ENCODE assay signal across 11 mouse cellular contexts in the genomic region with DNA sequence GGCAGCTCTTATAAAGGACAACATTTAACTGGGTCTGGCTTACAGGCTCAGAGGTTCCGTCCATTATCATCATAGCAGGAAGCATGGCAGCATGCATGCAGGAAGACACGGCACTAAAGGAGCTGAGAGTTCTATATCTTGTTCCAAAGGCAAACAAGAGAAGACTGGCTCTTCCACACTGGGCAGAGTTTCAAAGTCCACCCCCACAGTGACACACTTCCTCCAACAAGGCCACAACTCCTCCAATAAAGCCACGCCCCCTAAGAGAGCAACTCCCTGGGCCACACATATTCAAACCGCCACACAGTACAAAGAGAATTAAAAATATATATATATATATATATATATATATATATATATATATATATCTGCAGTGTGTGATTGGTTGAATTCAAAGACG.
DNase-seq lines count a peak whose midpoint lies in the region; ATAC-seq and TF ChIP-seq lines count a peak whose summit lies in the region.
"Had no signal": no experiment of that assay in that cellular context is flagged by ENCODE, and none has a peak within 500 bp of the region (broad histone marks: within the 10 kb centered on the region; RNA-seq: fewer than 3 reads in every experiment).

No protein-coding gene starts in this region.

- no peak for TF ChIP-seq CTCF in heart, postnatal 0 days (IDR thresholded peaks at IDR 0.05; ENCODE audit: low read depth)

- 76% methylated on average over 5 of the region's 5 CpGs for WGBS in heart, postnatal 0 days
- WGBS in lung, embryonic 16.5 days: 68% methylated on average over 5 of the region's 5 CpGs
- WGBS in forebrain, embryonic 10.5 days: 91% methylated on average over 5 of the region's 5 CpGs

- DNase-seq in urinary bladder, postnatal 14 days (ENCODE audit: low spot score): peak; percentile 43
- DNase-seq in urinary bladder, postnatal 36 days (ENCODE audit: low spot score in 2 of 2): no peak
- no peak for DNase-seq in heart, postnatal 0 days (ENCODE audit: low spot score)
- no peak for DNase-seq in natural killer cell, adult 2 months (ENCODE audit: low spot score in 2 of 2)
- no peak for DNase-seq in forebrain, embryonic 10.5 days (ENCODE audit: extremely low spot score, low spot score)
- DNase-seq in left cerebral cortex, adult 8-10 months (ENCODE audit: low spot score in 2 of 2): no peak
- DNase-seq: cerebellum, adult 9-10 months had no signal

- H3K27ac ChIP-seq in heart, postnatal 0 days (ENCODE audit: low read depth): 0 out of 2 replicates have a peak overlapping the region, but pooled peaks have one; percentile 25
- no peak overlapping the region for H3K27ac ChIP-seq in lung, embryonic 16.5 days (ENCODE audit: low read length)
- H3K27ac ChIP-seq in forebrain, embryonic 10.5 days: no peak overlapping the region
- H3K27ac ChIP-seq: embryonic facial prominence, embryonic 15.5 days; midbrain, embryonic 12.5 days had no signal

- no peaks in the 10 kb centered on the region for H3K36me3 ChIP-seq in heart, postnatal 0 days (replicated peaks; ENCODE audit: control insufficient read depth, insufficient read depth, low read length)
- H3K36me3 ChIP-seq in lung, embryonic 16.5 days (ENCODE audit: control insufficient read depth, insufficient read depth, low read length): no peaks in the 10 kb centered on the region
- H3K36me3 ChIP-seq in forebrain, embryonic 10.5 days (replicated peaks): peaks cover 6% of the 10 kb centered on the region
- H3K36me3 ChIP-seq: embryonic facial prominence, embryonic 15.5 days; G1E; midbrain, embryonic 12.5 days had no signal

- no peaks in the 10 kb centered on the region for H3K9me3 ChIP-seq in heart, postnatal 0 days (replicated peaks; ENCODE audit: control insufficient read depth, low read length)
- no peaks in the 10 kb centered on the region for H3K9me3 ChIP-seq in lung, embryonic 16.5 days (ENCODE audit: control insufficient read depth, low read length)
- peaks cover 8% of the 10 kb centered on the region; the same call in 1 of the 2 replicates for H3K9me3 ChIP-seq in forebrain, embryonic 10.5 days
- H3K9me3 ChIP-seq: embryonic facial prominence, embryonic 15.5 days; G1E; midbrain, embryonic 12.5 days had no signal

- no peak overlapping the region for H3K4me3 ChIP-seq in heart, postnatal 0 days (ENCODE audit: low read depth, low read length)
- no peak overlapping the region for H3K4me3 ChIP-seq in lung, embryonic 16.5 days (ENCODE audit: low read length)
- H3K4me3 ChIP-seq in forebrain, embryonic 10.5 days: no peak overlapping the region
- H3K4me3 ChIP-seq: embryonic facial prominence, embryonic 15.5 days; midbrain, embryonic 12.5 days had no signal

- H3K4me1 ChIP-seq in heart, postnatal 0 days (ENCODE audit: control insufficient read depth, insufficient read depth): 0 out of 2 replicates have a peak, but pooled peaks cover 6% of the 10 kb centered on the region
- peaks cover 7% of the 10 kb centered on the region; the same call in 1 of the 2 replicates for H3K4me1 ChIP-seq in lung, embryonic 16.5 days (replicated peaks; ENCODE audit: control insufficient read depth, insufficient read depth, low read length)
- H3K4me1 ChIP-seq in forebrain, embryonic 10.5 days: peaks cover 40% of the 10 kb centered on the region

- H3K9ac ChIP-seq in heart, postnatal 0 days (replicated peaks; ENCODE audit: low read depth, low read length): no peak overlapping the region
- no peak overlapping the region for H3K9ac ChIP-seq in lung, embryonic 16.5 days (ENCODE audit: low read length)
- H3K9ac ChIP-seq: embryonic facial prominence, embryonic 15.5 days; midbrain, embryonic 12.5 days had no signal

- no peak overlapping the region for H3K4me2 ChIP-seq in heart, postnatal 0 days (ENCODE audit: low read depth, low read length)
- no peak overlapping the region for H3K4me2 ChIP-seq in lung, embryonic 16.5 days (ENCODE audit: low read depth, low read length)
- H3K4me2 ChIP-seq: embryonic facial prominence, embryonic 15.5 days; midbrain, embryonic 12.5 days had no signal

- TF ChIP-seq EP300 in heart, postnatal 0 days (IDR thresholded peaks at IDR 0.05; ENCODE audit: low read depth): no peak

- ATAC-seq in heart, postnatal 0 days (ENCODE audit: insufficient read depth, low read depth): 0 out of 2 replicates have a peak, but pooled peaks have one; percentile 27
- 0 out of 2 replicates have a peak, but pooled peaks have one; percentile 13 for ATAC-seq in lung, embryonic 16.5 days (ENCODE audit: low read depth)

- H3K27me3 ChIP-seq in heart, postnatal 0 days (ENCODE audit: control insufficient read depth, insufficient read depth, low read length): no peaks in the 10 kb centered on the region
- no peaks in the 10 kb centered on the region for H3K27me3 ChIP-seq in lung, embryonic 16.5 days (ENCODE audit: control insufficient read depth, insufficient read depth, low read depth, low read length)
- no peaks in the 10 kb centered on the region for H3K27me3 ChIP-seq in forebrain, embryonic 10.5 days (ENCODE audit: poor library complexity, severe bottlenecking)
- H3K27me3 ChIP-seq: embryonic facial prominence, embryonic 15.5 days; midbrain, embryonic 12.5 days had no signal
